Mouse (Mus musculus) R1 (cell line): ENCODE measurements around the gene Mphosph9.

Source experiments
- DNase-seq: peaks from one replicate; pipeline ENCODE4 v3.0.0-alpha.2; 2018; ENCODE audit warnings: low read depth, low spot score

The Mphosph9 gene

DNA sequence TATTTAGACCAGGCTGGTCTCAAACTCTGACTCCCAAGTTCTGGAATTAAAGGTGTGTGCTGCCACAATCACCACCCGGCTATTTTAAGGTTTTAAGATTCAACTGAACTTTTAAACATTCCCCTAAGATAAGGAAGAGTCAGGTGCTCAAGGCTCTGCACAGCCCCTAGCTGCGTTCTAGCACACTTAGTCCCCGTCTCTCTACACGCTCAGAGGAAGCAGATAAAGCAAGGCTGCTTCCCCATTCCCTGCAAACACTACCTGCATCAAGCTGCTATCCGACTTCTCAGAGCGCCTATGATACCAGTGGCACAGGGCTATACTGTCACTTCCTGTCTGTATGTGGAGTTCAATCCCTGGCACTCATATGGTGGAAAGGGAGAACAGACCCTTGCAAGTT is 60.1 kb downstream of the Mphosph9 start:
- no peak for DNase-seq

DNA sequence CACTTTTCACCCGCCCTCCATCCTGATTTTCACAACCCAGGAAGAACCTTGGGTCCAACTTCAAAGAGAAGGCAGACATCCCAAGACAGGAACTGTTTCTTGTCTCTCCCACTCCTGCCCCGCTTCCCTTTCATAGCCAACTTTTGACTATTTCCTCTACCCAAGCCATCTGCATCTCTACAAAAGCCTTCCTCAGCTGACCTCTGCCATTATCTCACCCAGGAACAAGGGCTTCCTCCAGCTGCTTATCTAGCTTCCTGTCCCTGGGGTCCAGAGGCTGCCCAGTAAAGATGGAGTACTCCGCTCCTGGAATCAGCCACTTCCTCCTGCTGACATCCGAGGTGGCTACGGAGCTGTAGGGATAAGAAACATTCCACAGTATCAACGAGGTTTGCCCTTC is 61.0 kb downstream of the Mphosph9 start:
- DNase-seq = no peak

- DNase-seq = peak; percentile 75
Measured at GRCm38 (mm10) chr5:124263246-124263645, 64.5 kb downstream of the Mphosph9 start.

DNA sequence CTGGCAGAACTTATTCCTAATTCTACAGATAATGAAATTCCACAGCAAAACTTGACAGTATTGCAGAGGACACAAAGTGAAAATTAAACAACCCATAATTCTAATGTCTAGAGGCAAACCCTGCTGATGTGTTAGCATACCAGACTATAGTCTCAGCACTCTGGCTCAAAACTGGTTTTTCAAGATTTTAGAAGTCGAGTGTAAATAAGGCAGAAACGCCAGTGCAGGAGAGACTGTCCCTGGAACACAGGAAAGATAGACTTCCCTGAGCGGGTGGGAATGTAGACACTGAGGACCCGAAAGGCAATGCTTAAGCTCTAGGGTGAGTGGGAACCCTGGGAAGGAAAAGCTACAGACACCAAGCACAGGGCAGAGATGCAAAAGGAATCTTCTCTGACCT is 65.7 kb downstream of the Mphosph9 start:
- DNase-seq = no peak

DNA sequence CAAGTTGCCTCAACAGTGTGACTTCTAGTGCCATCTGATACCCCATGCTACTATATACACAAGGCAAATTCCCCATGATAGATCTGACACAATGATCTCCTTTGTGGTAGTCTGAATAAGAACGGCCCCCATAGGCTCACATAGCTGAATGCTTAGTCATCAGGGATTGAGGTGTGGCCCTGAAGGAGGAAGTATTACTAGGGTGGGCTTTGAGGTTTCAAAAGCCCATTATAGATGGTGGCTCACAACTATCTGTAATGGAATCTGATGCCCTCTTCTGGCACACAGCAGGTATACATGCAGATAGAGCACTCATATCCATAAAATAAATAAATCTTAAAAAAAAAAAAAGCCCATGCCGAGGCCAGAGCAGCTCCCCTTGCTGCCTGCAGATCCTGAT is 68.6 kb downstream of the Mphosph9 start:
- DNase-seq = peak; percentile 76

DNA sequence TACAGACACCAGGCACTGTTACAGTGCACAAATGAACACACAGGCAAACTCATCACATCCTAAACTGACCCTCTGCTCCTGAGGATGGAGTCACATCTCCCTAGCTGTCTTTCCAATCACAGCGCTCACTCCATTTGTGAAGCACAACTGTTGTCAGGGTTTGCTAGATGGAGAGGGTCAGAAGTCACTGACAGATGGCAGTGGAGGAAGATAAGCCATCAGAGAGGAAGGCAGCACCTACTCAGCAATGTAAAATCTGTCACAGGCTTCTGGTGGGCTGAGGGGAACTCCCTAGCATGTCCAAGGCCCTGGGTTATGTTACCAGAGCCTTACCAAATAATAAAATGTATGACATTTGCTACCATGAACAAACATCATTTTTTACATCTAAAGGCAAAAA is 69.7 kb downstream of the Mphosph9 start:
- no peak for DNase-seq

DNA sequence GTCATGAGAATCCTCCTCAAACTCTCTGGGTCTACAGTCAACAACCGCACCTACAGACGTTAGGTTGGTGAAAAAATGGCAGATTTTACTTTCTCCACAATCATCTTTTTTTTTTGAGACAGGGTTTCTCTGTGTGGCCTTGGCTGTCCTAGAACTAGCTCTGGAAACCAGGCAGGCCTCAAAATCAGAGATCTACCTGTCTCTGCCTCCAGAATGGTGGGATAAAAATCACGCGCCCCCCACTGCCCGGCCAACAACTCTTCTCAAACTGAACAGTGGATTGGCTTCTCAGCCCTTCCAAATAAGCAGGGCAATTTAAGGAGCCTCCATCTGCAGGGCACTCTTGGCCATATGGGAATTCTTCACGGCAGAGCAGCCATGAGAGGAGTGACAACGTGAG is 72.6 kb downstream of the Mphosph9 start:
- DNase-seq = no peak

DNA sequence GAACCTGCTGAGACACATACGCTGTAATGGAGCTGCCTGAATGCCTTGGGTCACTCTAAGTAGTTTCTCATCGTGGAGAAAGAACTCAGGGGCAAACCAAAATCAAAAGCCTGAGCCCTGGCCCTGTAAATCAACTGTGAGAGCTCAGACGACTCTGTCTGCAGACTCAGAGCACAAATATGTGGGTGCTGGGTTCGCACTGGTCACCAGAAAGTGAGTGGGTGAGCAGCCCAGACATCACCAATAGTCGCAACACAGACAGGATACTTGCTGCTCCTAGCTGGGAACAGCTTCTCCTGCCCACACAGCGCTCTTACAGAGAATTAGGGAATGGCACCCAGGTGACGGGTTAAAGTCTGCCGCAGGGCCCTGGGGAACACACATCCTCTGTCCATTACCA is 74.2 kb downstream of the Mphosph9 start:
- no peak for DNase-seq

GRCm38 (mm10) chr5:124252580-124253320 is 75.0 kb downstream of the Mphosph9 start:
- no peak for DNase-seq

DNA sequence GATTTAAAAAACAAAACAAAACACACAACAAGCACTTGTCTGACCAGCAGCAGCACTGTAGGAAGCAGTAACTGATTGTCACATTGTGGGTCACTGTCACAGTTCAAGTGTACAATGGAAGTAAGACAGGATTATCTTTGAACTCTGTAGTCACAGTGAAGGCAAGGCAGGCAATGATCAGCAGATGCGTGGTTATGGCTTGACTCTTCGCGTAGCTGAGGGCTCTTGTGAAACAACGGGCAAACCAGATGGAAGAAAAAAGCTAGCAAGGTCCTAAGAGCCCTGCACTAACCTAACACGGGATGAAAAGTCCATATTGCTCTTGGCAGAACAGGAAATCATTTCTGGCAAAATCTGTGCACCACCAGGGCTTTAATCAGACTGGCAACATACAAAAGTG is 76.7 kb downstream of the Mphosph9 start:
- no peak for DNase-seq

GRCm38 (mm10) chr5:124249614-124250591 is 77.9 kb downstream of the Mphosph9 start, which contains the start of gene Pitpnm2:
Gene Pitpnm2 (minus strand): TSS chr5:124249760.
- peak; percentile 56 for DNase-seq

- peak; percentile 43 for DNase-seq
Measured at GRCm38 (mm10) chr5:124248845-124249613, 78.7 kb downstream of the Mphosph9 start.

GRCm38 (mm10) chr5:124247986-124248626 is 79.7 kb downstream of the Mphosph9 start:
- DNase-seq = peak; percentile 69

DNA sequence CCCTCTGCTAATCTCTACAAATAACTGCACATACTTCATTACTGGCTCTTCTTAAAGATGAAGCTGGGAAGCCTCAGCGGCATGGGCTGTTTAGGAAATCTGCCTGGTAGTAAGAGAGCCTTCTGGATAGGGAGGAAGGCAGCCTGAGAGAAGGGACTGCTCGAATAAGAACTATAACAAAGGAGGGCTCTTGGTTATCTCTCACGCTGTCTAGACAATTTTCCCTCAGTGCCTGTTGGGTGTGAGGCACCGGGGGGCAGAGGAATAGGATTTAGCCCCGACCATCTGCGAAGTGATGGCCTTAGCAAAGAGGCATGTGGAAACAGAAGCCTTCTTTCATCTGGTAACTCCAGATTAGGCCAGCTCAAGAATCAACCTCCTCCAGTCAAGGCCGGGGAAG is 80.5 kb downstream of the Mphosph9 start:
- DNase-seq = no peak

DNA sequence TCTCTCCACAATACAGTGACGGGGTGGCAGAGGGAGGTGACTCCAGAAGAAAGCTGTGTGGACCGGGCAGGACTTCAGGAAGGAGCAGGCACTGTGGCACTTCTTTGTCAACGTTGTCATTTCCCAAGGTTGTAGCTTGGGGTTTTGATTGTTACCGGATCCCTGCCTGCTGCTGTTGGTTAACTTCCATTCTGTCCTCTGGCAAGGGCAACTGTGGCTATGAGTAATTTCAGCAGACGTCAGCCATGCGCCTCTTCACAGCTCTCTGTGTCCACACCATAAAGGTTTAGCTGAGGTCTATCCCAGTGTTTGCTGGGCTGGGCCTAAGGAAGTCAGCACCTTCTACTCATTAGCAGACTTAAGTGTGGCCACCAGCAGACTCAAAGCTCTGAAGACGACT is 82.9 kb downstream of the Mphosph9 start:
- no peak for DNase-seq

DNA sequence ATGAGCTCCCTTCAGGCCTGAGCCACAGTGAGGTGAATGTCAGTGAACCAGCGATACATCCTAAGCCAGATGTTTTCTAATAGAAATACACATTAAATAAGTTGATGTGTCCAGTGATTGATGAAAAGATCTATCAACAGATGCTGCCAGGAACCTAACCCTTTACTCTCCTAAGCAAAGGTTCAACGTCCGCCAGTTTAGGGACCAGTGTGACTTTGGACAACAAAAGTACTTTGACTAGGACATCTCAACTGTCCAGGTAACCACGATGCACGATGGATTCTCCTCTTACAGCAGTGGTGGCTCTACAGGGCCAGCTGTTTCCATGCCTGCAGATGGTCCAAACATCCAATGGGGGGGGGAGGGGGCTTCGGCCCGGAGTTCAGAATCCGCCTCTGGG is 83.3 kb downstream of the Mphosph9 start:
- no peak for DNase-seq

GRCm38 (mm10) chr5:124243236-124243901 is 84.4 kb downstream of the Mphosph9 start:
- DNase-seq = peak; percentile 56

DNA sequence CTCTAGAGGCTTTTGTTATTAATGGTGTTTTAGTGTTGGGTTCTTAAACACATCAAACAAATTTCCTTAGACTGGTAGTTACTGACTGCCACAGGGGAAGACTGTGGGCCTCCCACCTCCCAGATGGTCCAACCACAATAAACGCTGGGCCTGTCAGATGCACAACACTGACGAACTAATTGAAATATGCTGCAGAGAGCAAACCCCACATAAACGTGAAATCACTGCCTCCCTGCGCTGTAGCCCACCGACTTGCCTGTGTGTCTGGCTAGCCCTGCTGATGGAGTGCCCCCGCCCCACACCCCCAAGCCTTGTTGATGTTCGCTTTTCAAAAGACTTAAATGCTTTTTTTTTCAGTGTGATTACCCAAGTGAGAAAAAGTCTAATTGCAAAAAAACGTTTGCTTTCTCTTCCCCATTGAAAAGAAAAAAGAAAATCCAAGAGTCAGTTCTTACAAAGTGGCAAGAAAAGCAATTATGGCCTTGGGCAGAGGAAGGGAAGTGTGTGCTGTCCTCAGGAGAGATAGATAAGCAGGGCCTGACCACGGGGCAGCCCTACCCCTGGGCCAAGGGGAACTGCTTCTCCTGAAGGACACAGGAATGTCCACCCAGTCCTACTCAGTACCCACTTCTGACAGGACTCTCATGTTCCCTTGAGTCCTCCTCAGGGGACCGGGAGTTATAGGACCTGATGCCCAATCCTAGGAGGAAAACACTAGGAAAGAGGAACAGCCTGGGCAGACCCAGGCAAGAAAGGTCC is 85.9 kb downstream of the Mphosph9 start:
- DNase-seq = no peak

- DNase-seq = peak; percentile 40
Measured at GRCm38 (mm10) chr5:124240841-124241685, 86.7 kb downstream of the Mphosph9 start.
